Mouse (Mus musculus): Measurements from ENCODE around the gene Cdc42bpa.

DNA sequence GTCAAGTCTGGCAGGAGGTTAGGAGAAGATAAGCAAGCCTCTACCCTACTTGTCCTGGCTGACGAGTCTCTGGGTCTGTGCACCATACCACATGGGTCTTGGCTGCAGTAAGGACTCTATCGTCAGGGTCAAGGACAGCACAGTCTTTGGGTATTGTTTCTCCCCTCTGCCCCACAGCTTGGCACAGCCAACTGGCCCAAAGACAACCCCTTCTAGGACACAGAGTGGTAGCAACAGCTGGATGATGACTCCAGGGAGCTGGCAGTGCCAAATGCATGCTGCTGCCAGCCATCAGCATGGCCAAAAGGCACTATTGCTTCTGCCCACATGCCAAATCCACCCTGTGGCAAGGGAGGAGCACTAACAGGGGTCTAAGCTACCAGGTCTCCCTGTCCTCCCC lies 211.6 kb downstream of the Cdc42bpa start:
- TF ChIP-seq POLR2A (IDR thresholded peaks at IDR 0.05; ENCODE audit: insufficient read depth, low read depth, low read length) (no peak), CTCF (IDR thresholded peaks at IDR 0.05; ENCODE audit: insufficient read depth, low read depth, low read length) (no peak)

All from olfactory bulb, adult 2 months (tissue).